Mouse (Mus musculus) heart, adult 2 months (tissue): Measurements from ENCODE around the gene H2-DMa.

Source experiments
- EP300 ChIP-seq: fragments of 200-500 bp; IDR thresholded peaks from 2 replicates; pipeline ENCODE4 v1.6.1; 2011; ENCODE audit warnings: low read depth, low read length, control low read depth; ENCODE audit not compliant: insufficient read depth
- POLR2A ChIP-seq: fragments of 200-500 bp; IDR thresholded peaks from 2 replicates; pipeline ENCODE4 v1.6.1; 2011; ENCODE audit warnings: mild to moderate bottlenecking, low read depth, low read length, control low read depth; ENCODE audit not compliant: insufficient read depth

DNA sequence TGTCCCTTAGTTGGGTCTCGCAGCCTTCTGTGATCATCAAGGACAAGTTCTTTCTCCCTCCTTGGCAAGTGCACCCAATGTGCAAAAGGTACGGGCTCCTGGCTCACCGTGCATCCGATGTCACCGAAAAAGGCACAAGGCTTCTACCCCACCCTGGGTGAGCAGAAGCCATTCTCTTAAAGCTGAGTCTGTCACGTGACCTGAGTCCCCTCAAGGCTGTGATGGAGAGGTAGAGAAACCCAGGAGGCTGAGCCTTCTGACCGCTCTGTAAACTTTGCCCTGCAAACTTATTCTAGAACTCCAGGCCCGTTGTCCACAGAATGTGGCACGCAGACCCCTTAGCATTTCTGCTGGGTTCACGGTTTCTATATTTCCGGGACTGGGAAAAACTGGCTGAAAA is 40.3 kb upstream of the H2-DMa start:
- TF ChIP-seq POLR2A (no peak), EP300 (no peak)
